Mouse (Mus musculus): ENCODE results near the gene Cd52. TPM values are rescaled to one million over a fixed set of nuclear protein-coding genes. Genes with fewer than 3 reads are reported as not detected.
A peak's percentile ranks its signal among the peaks of the same experiment; 100 is the strongest.

The Cd52 gene
- polyA plus RNA-seq, 1 experiment from 2014 or later = 28.4 TPM

DNA sequence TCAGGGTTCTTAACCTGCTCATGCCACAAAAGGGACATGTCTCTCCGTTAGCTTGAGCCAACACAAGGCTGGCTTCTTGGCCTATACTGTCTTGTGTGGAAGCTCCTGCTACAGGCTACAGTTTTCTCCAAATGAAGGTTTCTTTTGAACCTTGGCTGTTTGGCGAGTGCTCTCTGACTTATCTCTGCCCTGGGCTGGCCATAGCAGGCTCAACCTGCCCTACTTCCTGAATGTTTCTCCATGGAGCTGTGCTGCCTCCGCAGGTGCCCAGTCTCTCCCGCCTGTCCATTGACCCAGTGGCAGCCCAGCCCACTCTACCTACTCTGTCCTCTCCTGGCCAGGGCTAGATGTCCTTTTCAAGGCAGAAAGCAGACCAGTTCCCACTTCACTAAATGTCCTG, 26.0 kb upstream of the Cd52 start:
- no peak overlapping the region for H3K9ac ChIP-seq (ENCODE audit: low read depth, low read length)
- H3K4me2 ChIP-seq (ENCODE audit: low read depth, low read length) = no peak overlapping the region
- no peaks in the 10 kb centered on the region for H3K9me3 ChIP-seq (ENCODE audit: control insufficient read depth, low read length)
- WGBS = 73% methylated on average over 4 of the region's 4 CpGs
- no peaks in the 10 kb centered on the region for H3K27me3 ChIP-seq (replicated peaks; ENCODE audit: control insufficient read depth, insufficient read depth, low read length)
- peaks cover 32% of the 10 kb centered on the region for H3K4me1 ChIP-seq (ENCODE audit: control insufficient read depth, insufficient read depth, low read length)
- 0 out of 2 replicates have a peak overlapping the region, but pooled peaks have one; percentile 9 for H3K27ac ChIP-seq (ENCODE audit: low read length)
- no peaks in the 10 kb centered on the region; the same call in 1 of the 2 replicates for H3K36me3 ChIP-seq (ENCODE audit: control insufficient read depth, insufficient read depth, low read length)
- 0 out of 2 replicates have a peak, but pooled peaks have one; percentile 18 for ATAC-seq
- H3K4me3 ChIP-seq (ENCODE audit: low read length) = no peak overlapping the region

DNA sequence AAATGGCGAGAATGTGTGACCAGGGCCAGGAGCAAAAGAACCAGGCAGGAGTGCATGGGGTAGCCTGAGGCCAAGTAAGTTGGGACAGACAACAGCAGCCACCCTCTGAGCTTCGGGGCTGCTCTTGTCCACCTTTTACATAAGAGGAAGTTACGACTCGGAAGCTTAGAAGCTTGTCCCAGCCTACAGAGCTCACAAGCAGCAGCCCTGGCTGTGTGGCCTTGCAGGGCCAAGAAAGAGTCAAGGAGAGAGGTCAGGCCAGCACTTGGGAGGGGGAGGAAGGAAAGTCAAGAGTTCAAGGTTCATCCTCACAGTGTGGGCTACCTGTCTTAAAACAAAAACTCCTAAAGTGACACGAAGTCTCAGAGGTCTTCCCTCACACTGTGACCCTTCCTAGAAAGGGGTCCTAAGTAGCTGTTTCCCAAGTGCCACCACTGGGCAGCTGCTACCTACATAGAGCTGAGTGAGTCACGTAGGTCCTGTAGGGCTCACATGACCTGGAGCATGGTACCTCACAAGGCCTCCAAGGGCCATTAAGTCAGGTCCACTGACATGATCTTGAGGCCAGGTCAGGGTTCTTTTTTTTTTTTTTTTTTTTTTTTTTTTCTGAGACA, 25.4 kb upstream of the Cd52 start:
- peak overlapping the region; percentile 39; the same call in 1 of the 2 replicates for H3K9ac ChIP-seq (ENCODE audit: low read depth, low read length)
- peaks cover 39% of the 10 kb centered on the region for H3K4me1 ChIP-seq (ENCODE audit: control insufficient read depth, insufficient read depth, low read length)
- no peaks in the 10 kb centered on the region; the same call in 1 of the 2 replicates for H3K36me3 ChIP-seq (ENCODE audit: control insufficient read depth, insufficient read depth, low read length)
- H3K27me3 ChIP-seq (replicated peaks; ENCODE audit: control insufficient read depth, insufficient read depth, low read length) = no peaks in the 10 kb centered on the region
- H3K4me3 ChIP-seq (ENCODE audit: low read length) = no peak overlapping the region
- peak overlapping the region; percentile 51; the same call in 1 of the 2 replicates for H3K27ac ChIP-seq (ENCODE audit: low read length)
- 67% methylated on average over 6 of the region's 6 CpGs for WGBS
- no peak overlapping the region for H3K4me2 ChIP-seq (ENCODE audit: low read depth, low read length)
- no peak for ATAC-seq
- H3K9me3 ChIP-seq (ENCODE audit: control insufficient read depth, low read length) = no peaks in the 10 kb centered on the region

- no peaks in the 10 kb centered on the region for H3K9me3 ChIP-seq (ENCODE audit: control insufficient read depth, low read length)
- no peak for ATAC-seq
- H3K27me3 ChIP-seq (replicated peaks; ENCODE audit: control insufficient read depth, insufficient read depth, low read length) = no peaks in the 10 kb centered on the region
- no peak overlapping the region for H3K4me2 ChIP-seq (ENCODE audit: low read depth, low read length)
- H3K4me1 ChIP-seq (ENCODE audit: control insufficient read depth, insufficient read depth, low read length) = peaks cover 39% of the 10 kb centered on the region
- H3K27ac ChIP-seq (ENCODE audit: low read length) = no peak overlapping the region
- H3K36me3 ChIP-seq (ENCODE audit: control insufficient read depth, insufficient read depth, low read length) = no peaks in the 10 kb centered on the region
- 60% methylated on average over 9 of the region's 9 CpGs for WGBS
- H3K4me3 ChIP-seq (ENCODE audit: low read length) = no peak overlapping the region
- peak overlapping the region; percentile 39; the same call in 1 of the 2 replicates for H3K9ac ChIP-seq (ENCODE audit: low read depth, low read length)
These were observed 24.8 kb upstream of the Cd52 start for GRCm38 (mm10) chr4:134119644-134120043.

DNA sequence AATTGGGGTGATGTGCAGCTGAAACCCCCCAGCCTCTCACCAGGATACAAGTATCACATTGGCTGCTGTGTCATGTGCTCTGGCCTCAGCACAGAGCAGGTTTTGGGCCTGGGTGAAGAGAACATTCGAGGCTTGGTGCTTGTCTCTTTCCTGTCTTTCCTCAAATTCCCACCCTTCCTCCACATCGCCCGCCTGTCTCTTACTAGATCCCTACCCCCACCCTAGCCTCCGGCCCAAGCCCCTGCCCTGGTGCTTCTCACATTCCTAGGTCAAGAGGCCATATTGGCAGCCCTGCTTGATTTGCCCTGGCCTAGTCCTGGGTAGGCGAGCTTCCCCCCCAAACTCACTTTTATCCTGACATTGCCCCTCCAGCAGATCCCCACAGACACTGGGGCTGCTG, 24.2 kb upstream of the Cd52 start:
- 74% methylated on average over 5 of the region's 5 CpGs for WGBS
- Histone ChIP-seq H3K9ac (ENCODE audit: low read depth, low read length) (no peak overlapping the region), H3K36me3 (ENCODE audit: control insufficient read depth, insufficient read depth, low read length) (no peaks in the 10 kb centered on the region), H3K27ac (ENCODE audit: low read length) (no peak overlapping the region), H3K4me3 (ENCODE audit: low read length) (no peak overlapping the region), H3K4me1 (ENCODE audit: control insufficient read depth, insufficient read depth, low read length) (peaks cover 39% of the 10 kb centered on the region), H3K27me3 (replicated peaks; ENCODE audit: control insufficient read depth, insufficient read depth, low read length) (no peaks in the 10 kb centered on the region), H3K9me3 (ENCODE audit: control insufficient read depth, low read length) (no peaks in the 10 kb centered on the region), H3K4me2 (ENCODE audit: low read depth, low read length) (no peak overlapping the region)
- no peak for ATAC-seq

- H3K9me3 ChIP-seq (ENCODE audit: control insufficient read depth, low read length) = no peaks in the 10 kb centered on the region
- no peak overlapping the region for H3K9ac ChIP-seq (ENCODE audit: low read depth, low read length)
- H3K27ac ChIP-seq (ENCODE audit: low read length) = no peak overlapping the region
- no peak overlapping the region for H3K4me2 ChIP-seq (ENCODE audit: low read depth, low read length)
- ATAC-seq = no peak
- no peak overlapping the region for H3K4me3 ChIP-seq (ENCODE audit: low read length)
- 59% methylated on average over 14 of the region's 14 CpGs for WGBS
- no peaks in the 10 kb centered on the region for H3K36me3 ChIP-seq (ENCODE audit: control insufficient read depth, insufficient read depth, low read length)
- peaks cover 44% of the 10 kb centered on the region for H3K4me1 ChIP-seq (ENCODE audit: control insufficient read depth, insufficient read depth, low read length)
- no peaks in the 10 kb centered on the region for H3K27me3 ChIP-seq (replicated peaks; ENCODE audit: control insufficient read depth, insufficient read depth, low read length)
These were observed 23.4 kb upstream of the Cd52 start for GRCm38 (mm10) chr4:134118126-134118800.

DNA sequence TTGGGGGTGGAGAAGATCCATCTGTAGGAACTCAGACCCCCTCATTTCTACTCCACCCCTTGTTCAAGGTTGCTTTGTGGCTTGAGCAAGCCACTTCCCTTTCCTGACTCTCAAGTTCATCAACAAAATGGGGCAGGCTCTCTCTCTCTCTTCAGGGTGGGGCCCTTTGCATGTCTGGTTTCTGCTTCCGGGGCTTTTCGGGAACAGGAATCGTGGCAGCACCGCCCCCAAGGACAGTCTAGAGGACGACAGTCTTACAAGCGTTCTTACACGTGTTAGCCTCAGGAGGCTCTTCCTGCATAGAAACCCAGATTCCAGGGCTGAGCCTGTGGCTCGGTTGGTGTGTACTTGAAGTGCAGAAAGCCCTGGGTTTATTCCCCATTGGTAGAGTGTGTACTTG, 22.1 kb upstream of the Cd52 start:
- Histone ChIP-seq H3K9ac (ENCODE audit: low read depth, low read length) (no peak overlapping the region), H3K27ac (ENCODE audit: low read length) (no peak overlapping the region), H3K9me3 (ENCODE audit: control insufficient read depth, low read length) (no peaks in the 10 kb centered on the region), H3K4me1 (ENCODE audit: control insufficient read depth, insufficient read depth, low read length) (peaks cover 46% of the 10 kb centered on the region), H3K4me2 (ENCODE audit: low read depth, low read length) (no peak overlapping the region), H3K27me3 (replicated peaks; ENCODE audit: control insufficient read depth, insufficient read depth, low read length) (no peaks in the 10 kb centered on the region), H3K36me3 (ENCODE audit: control insufficient read depth, insufficient read depth, low read length) (no peaks in the 10 kb centered on the region), H3K4me3 (ENCODE audit: low read length) (no peak overlapping the region)
- WGBS = 71% methylated on average over 8 of the region's 8 CpGs
- ATAC-seq = no peak

DNA sequence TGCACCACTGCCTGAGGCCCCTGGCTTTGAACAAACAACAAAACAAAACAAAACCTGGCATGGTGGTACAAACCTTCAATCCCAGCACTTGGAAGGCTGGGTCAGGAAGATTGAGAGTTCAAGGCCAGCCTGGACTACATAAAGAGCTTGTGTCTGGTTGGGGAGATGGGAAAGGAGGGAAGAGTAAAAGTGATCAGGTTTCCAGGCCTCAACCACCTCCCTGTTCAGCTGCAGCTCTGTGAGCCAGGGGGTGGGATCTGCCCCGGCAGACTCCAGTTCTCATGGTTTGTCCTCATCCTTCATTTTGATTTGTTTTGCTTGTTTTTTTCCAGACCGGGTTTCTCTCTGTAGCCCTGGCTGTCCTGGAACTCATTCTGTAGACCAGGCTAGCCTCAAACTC, 21.6 kb upstream of the Cd52 start:
- no peak for ATAC-seq
- WGBS = 64% methylated on average over 2 of the region's 2 CpGs

GRCm38 (mm10) chr4:134115215-134116144, 20.6 kb upstream of the Cd52 start:
- Histone ChIP-seq H3K9me3 (ENCODE audit: control insufficient read depth, low read length) (no peaks in the 10 kb centered on the region), H3K4me1 (ENCODE audit: control insufficient read depth, insufficient read depth, low read length) (peaks cover 43% of the 10 kb centered on the region), H3K4me3 (ENCODE audit: low read length) (no peak overlapping the region), H3K36me3 (ENCODE audit: control insufficient read depth, insufficient read depth, low read length) (no peaks in the 10 kb centered on the region), H3K9ac (ENCODE audit: low read depth, low read length) (no peak overlapping the region), H3K4me2 (ENCODE audit: low read depth, low read length) (no peak overlapping the region; the same call in 1 of the 2 replicates), H3K27me3 (replicated peaks; ENCODE audit: control insufficient read depth, insufficient read depth, low read length) (no peaks in the 10 kb centered on the region), H3K27ac (ENCODE audit: low read length) (peak overlapping the region; percentile 53)
- WGBS = 61% methylated on average over 16 of the region's 16 CpGs
- ATAC-seq = peak; percentile 66

More for the DNA sequence above, 21.6 kb upstream of the Cd52 start:
- Histone ChIP-seq H3K4me1 (ENCODE audit: control insufficient read depth, insufficient read depth, low read length) (peaks cover 45% of the 10 kb centered on the region), H3K27me3 (replicated peaks; ENCODE audit: control insufficient read depth, insufficient read depth, low read length) (no peaks in the 10 kb centered on the region), H3K9ac (ENCODE audit: low read depth, low read length) (no peak overlapping the region), H3K4me2 (ENCODE audit: low read depth, low read length) (no peak overlapping the region), H3K27ac (ENCODE audit: low read length) (no peak overlapping the region), H3K4me3 (ENCODE audit: low read length) (no peak overlapping the region), H3K36me3 (ENCODE audit: control insufficient read depth, insufficient read depth, low read length) (no peaks in the 10 kb centered on the region), H3K9me3 (ENCODE audit: control insufficient read depth, low read length) (no peaks in the 10 kb centered on the region)

DNA sequence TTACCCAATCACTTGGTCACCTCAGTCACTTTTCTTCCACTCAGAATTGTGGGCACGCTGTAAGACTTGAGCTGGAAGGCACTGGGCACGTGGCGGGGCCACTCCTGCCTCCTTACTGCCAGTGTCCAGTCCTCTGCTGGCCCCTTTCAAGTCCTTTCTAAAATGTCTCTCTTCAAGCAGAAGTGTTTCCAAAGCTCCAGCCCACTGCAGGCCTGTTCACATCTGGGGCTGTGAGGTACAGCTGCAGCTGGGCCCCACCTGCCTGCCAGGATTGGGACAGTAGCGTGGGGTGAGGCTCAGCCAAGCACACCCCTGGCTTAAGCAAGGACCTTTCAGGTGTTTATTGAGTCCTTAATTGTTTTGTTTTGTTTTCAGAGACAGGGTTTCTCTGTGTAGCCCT, 19.2 kb upstream of the Cd52 start:
- H3K4me3 ChIP-seq (ENCODE audit: low read length) = no peak overlapping the region
- peaks cover 40% of the 10 kb centered on the region for H3K4me1 ChIP-seq (ENCODE audit: control insufficient read depth, insufficient read depth, low read length)
- H3K4me2 ChIP-seq (ENCODE audit: low read depth, low read length) = no peak overlapping the region
- H3K36me3 ChIP-seq (ENCODE audit: control insufficient read depth, insufficient read depth, low read length) = no peaks in the 10 kb centered on the region
- no peak for ATAC-seq
- H3K9me3 ChIP-seq (ENCODE audit: control insufficient read depth, low read length) = no peaks in the 10 kb centered on the region
- H3K27ac ChIP-seq (ENCODE audit: low read length) = peak overlapping the region; percentile 26
- 91% methylated on average over 4 of the region's 4 CpGs for WGBS
- no peaks in the 10 kb centered on the region for H3K27me3 ChIP-seq (replicated peaks; ENCODE audit: control insufficient read depth, insufficient read depth, low read length)
- H3K9ac ChIP-seq (ENCODE audit: low read depth, low read length) = no peak overlapping the region; the same call in 1 of the 2 replicates

Data from intestine, embryonic 16.5 days (tissue).